Mouse (Mus musculus): ENCODE results near the gene Tmem8b.

The Tmem8b gene

GRCm38 (mm10) chr4:43668782-43669427, at the start of gene Tmem8b, which contains the start of gene Fam221b:
TSS of gene Tmem8b (plus strand) at chr4:43668971.
TSS of gene Fam221b (minus strand) at chr4:43669145.
- peak; percentile 92 for DNase-seq (ENCODE audit: low spot score)

- DNase-seq (ENCODE audit: low spot score): no peak
These were observed 48.5 kb upstream of the Tmem8b start for GRCm38 (mm10) chr4:43620146-43620778.

GRCm38 (mm10) chr4:43629106-43629817, 39.5 kb upstream of the Tmem8b start:
- DNase-seq (ENCODE audit: low spot score): peak; percentile 57

GRCm38 (mm10) chr4:43630030-43630581, 38.7 kb upstream of the Tmem8b start:
- peak; percentile 92 for DNase-seq (ENCODE audit: low spot score)

- DNase-seq (ENCODE audit: low spot score): peak; percentile 53
These were observed 38.1 kb upstream of the Tmem8b start for GRCm38 (mm10) chr4:43630671-43631045.

- peak; percentile 59 for DNase-seq (ENCODE audit: low spot score)
These were observed 37.5 kb upstream of the Tmem8b start, which contains the start of gene Npr2 for GRCm38 (mm10) chr4:43631046-43631955. TSS of gene Npr2 (plus strand) at chr4:43631935.

GRCm38 (mm10) chr4:43631956-43632920, 36.5 kb upstream of the Tmem8b start:
- DNase-seq (ENCODE audit: low spot score): peak; percentile 16

- no peak for DNase-seq (ENCODE audit: low spot score)
These were observed 35.5 kb upstream of the Tmem8b start for GRCm38 (mm10) chr4:43633296-43633695.

- no peak for DNase-seq (ENCODE audit: low spot score)
These were observed 35.0 kb upstream of the Tmem8b start for GRCm38 (mm10) chr4:43633736-43634135.

- DNase-seq (ENCODE audit: low spot score): no peak
These were observed 34.0 kb upstream of the Tmem8b start for GRCm38 (mm10) chr4:43634621-43635374.

GRCm38 (mm10) chr4:43636751-43637150, 32.0 kb upstream of the Tmem8b start:
- DNase-seq (ENCODE audit: low spot score): no peak

GRCm38 (mm10) chr4:43640076-43640475, 28.7 kb upstream of the Tmem8b start:
- no peak for DNase-seq (ENCODE audit: low spot score)

- DNase-seq (ENCODE audit: low spot score): no peak
These were observed 28.3 kb upstream of the Tmem8b start for GRCm38 (mm10) chr4:43640491-43640890.

- DNase-seq (ENCODE audit: low spot score): no peak
These were observed 19.0 kb upstream of the Tmem8b start for GRCm38 (mm10) chr4:43649783-43650182.

GRCm38 (mm10) chr4:43652726-43653125, 16.0 kb upstream of the Tmem8b start:
- no peak for DNase-seq (ENCODE audit: low spot score)

- peak; percentile 61 for DNase-seq (ENCODE audit: low spot score)
These were observed 15.4 kb upstream of the Tmem8b start, which contains the start of gene Spag8 for GRCm38 (mm10) chr4:43653161-43654015. TSS of gene Spag8 (minus strand) at chr4:43653594.

- no peak for DNase-seq (ENCODE audit: low spot score)
These were observed 13.0 kb upstream of the Tmem8b start for GRCm38 (mm10) chr4:43655656-43656338.

All from retina, embryonic 14.5 days (tissue).